11 mouse cellular contexts compared by ENCODE assay signal in genomic region chr11:20571702-20572413, GRCm38 (mm10). TPM values are rescaled to one million over a fixed set of nuclear protein-coding genes. Genes with fewer than 3 reads are reported as not detected.
DNase-seq lines count a peak whose midpoint lies in the region; ATAC-seq and TF ChIP-seq lines count a peak whose summit lies in the region.
"Had no signal": no experiment of that assay in that cellular context is flagged by ENCODE, and none has a peak within 500 bp of the region (broad histone marks: within the 10 kb centered on the region; RNA-seq: fewer than 3 reads in every experiment).

No protein-coding gene starts in this region.

- intact Hi-C loops in left cerebral cortex, postnatal 4 days (cut with DNase I) = no loop called here

- CTCF ChIA-PET in Patski (lab: Charles Lee) = no interaction called here

- POLR2A ChIA-PET in Patski (lab: Charles Lee) = no interaction called here

- no peaks in the 10 kb centered on the region for H3K27me3 ChIP-seq in kidney, embryonic 15.5 days
- no peaks in the 10 kb centered on the region for H3K27me3 ChIP-seq in Patski
- no peaks in the 10 kb centered on the region for H3K27me3 ChIP-seq in liver, embryonic 11.5 days (replicated peaks; ENCODE audit: control insufficient read depth, insufficient read depth, low read length)
- H3K27me3 ChIP-seq: limb, embryonic 12.5 days had no signal

- DNase-seq in kidney, adult 9 months = no peak
- DNase-seq in Patski (ENCODE audit: low read depth, low spot score) = no peak
- peak; percentile 39 for DNase-seq in fibroblast of lung, adult 2 months (ENCODE audit: low read depth)
- DNase-seq in left cerebral cortex, postnatal 4 days = peak; percentile 36
- DNase-seq in liver, embryonic 11.5 days (ENCODE audit: low spot score) = no peak
- no peak for DNase-seq in thymus, postnatal 4 days
- DNase-seq: cerebellum, adult 18-20 months; gastrocnemius, postnatal 36 days had no signal

- H3K4me3 ChIP-seq in kidney, embryonic 15.5 days (replicated peaks) = no peak overlapping the region
- H3K4me3 ChIP-seq in liver, embryonic 11.5 days (ENCODE audit: low read depth, low read length) = no peak overlapping the region
- H3K4me3 ChIP-seq: limb, embryonic 12.5 days had no signal

- H3K9me3 ChIP-seq in kidney, embryonic 15.5 days (replicated peaks) = no peaks in the 10 kb centered on the region
- no peaks in the 10 kb centered on the region for H3K9me3 ChIP-seq in liver, embryonic 11.5 days (ENCODE audit: control insufficient read depth, low read length)
- H3K9me3 ChIP-seq: limb, embryonic 12.5 days had no signal

- in situ Hi-C loops in Patski (cut with MboI; ENCODE audit: low pct_unique_long_range_greater_than_20kb) = loop anchor here (10.0 kb wide), 1 partner anchor 1383 kb away; no protein-coding TSS in a partner anchor

- no peaks in the 10 kb centered on the region for H3K36me3 ChIP-seq in kidney, embryonic 15.5 days
- H3K36me3 ChIP-seq in liver, embryonic 11.5 days (ENCODE audit: control insufficient read depth, insufficient read depth, low read length) = no peaks in the 10 kb centered on the region
- H3K36me3 ChIP-seq: limb, embryonic 12.5 days had no signal

- no peak for TF ChIP-seq CTCF in Patski (IDR thresholded peaks at IDR 0.05)

- H3K4me2 ChIP-seq in kidney, embryonic 15.5 days = no peak overlapping the region
- H3K4me2 ChIP-seq in liver, embryonic 11.5 days = no peak overlapping the region
- H3K4me2 ChIP-seq: limb, embryonic 12.5 days had no signal

- H3K4me1 ChIP-seq in kidney, embryonic 15.5 days = peaks cover 19% of the 10 kb centered on the region
- peaks cover 9% of the 10 kb centered on the region for H3K4me1 ChIP-seq in liver, embryonic 11.5 days (replicated peaks; ENCODE audit: control insufficient read depth, insufficient read depth, low read length)

- no peak overlapping the region for H3K9ac ChIP-seq in kidney, embryonic 15.5 days
- no peak overlapping the region for H3K9ac ChIP-seq in liver, embryonic 11.5 days (ENCODE audit: low read depth, low read length)
- H3K9ac ChIP-seq: limb, embryonic 12.5 days had no signal

- 0 out of 2 replicates have a peak, but pooled peaks have one; percentile 44 for ATAC-seq in kidney, embryonic 15.5 days (replicated peaks; ENCODE audit: low FRiP score)
- ATAC-seq in Patski = peak; percentile 67
- no peak for ATAC-seq in liver, embryonic 11.5 days (replicated peaks; ENCODE audit: low FRiP score)
- no peak for ATAC-seq in erythroblast, adult 5-6 weeks (replicated peaks; ENCODE audit: low FRiP score, poor library complexity, severe bottlenecking)

- WGBS in kidney, embryonic 15.5 days = 31% methylated on average over 5 of the region's 5 CpGs
- 79% methylated on average over 5 of the region's 5 CpGs for WGBS in liver, embryonic 11.5 days

- no peak overlapping the region for H3K27ac ChIP-seq in kidney, embryonic 15.5 days
- H3K27ac ChIP-seq in liver, embryonic 11.5 days (ENCODE audit: low read depth, low read length) = no peak overlapping the region
- H3K27ac ChIP-seq: limb, embryonic 12.5 days had no signal

RNA-seq across cellular contexts. Expression of gene Sertad2, which starts 28.8 kb away (rescaled TPM):
- 31.1 and 36.5 TPM in 2 replicates for polyA plus RNA-seq in kidney, embryonic 15.5 days (2015; fragmentation: Nextera tagmentation; extraction: Ambion mirVana)
- 25.6 TPM for polyA plus RNA-seq in Patski (2021)
- total RNA-seq in left cerebral cortex, postnatal 4 days (2021) = 10 to 100 TPM; 28.2 to 30.9 TPM
- polyA plus RNA-seq in liver, embryonic 11.5 days (2014; fragmentation: Nextera tagmentation; extraction: Ambion mirVana) = 16.2 and 21.4 TPM in 2 replicates
- total RNA-seq in erythroblast, adult 5-6 weeks (2015; ENCODE audit: low replicate concordance) = 113 and 141 TPM in 2 replicates
- 153 and 159 TPM in 2 replicates for total RNA-seq in erythroblast, adult 5-6 weeks (2017; ENCODE audit: low replicate concordance)

Comparison
In these comparisons a context has a peak if more than half of its experiments do, and no peak if none do; other contexts are left out.
1. ATAC-seq: peak in kidney, embryonic 15.5 days (single experiment) and Patski (single experiment); none in liver, embryonic 11.5 days (single experiment) and erythroblast, adult 5-6 weeks (single experiment).
2. DNase-seq: peak in fibroblast of lung, adult 2 months (single experiment) and left cerebral cortex, postnatal 4 days (single experiment); none in kidney, adult 9 months (single experiment), Patski (single experiment), liver, embryonic 11.5 days (single experiment) and thymus, postnatal 4 days (single experiment).